In genomic region chr12:51024057-51024743, GRCm38 (mm10) we compare ENCODE assay signal across 14 mouse cellular contexts.
DNase-seq lines count a peak whose midpoint lies in the region; ATAC-seq and TF ChIP-seq lines count a peak whose summit lies in the region.
"Had no signal": no experiment of that assay in that cellular context is flagged by ENCODE, and none has a peak within 500 bp of the region (broad histone marks: within the 10 kb centered on the region; RNA-seq: fewer than 3 reads in every experiment).

No protein-coding gene starts in this region.

- WGBS in kidney, embryonic 15.5 days = 91% methylated on average over 3 of the region's 3 CpGs
- 81% methylated on average over 3 of the region's 3 CpGs for WGBS in kidney, adult 2 months
- 85% methylated on average over 3 of the region's 3 CpGs for WGBS in embryonic facial prominence, embryonic 12.5 days
- 88% methylated on average over 3 of the region's 3 CpGs for WGBS in embryonic facial prominence, embryonic 15.5 days
- WGBS in midbrain, embryonic 13.5 days = 93% methylated on average over 3 of the region's 3 CpGs

- DNase-seq in kidney, adult 2 months = no peak
- no peak for DNase-seq in adipocyte (ENCODE audit: low spot score)
- DNase-seq in cerebellum, adult 8-10 months = no peak
- DNase-seq: cerebellum, postnatal 25 days; gastrocnemius, postnatal 25 days; kidney, adult 18-20 months; retina, postnatal 1 day; thymus, adult 2 months had no signal

- no peaks in the 10 kb centered on the region for H3K36me3 ChIP-seq in kidney, embryonic 15.5 days
- no peaks in the 10 kb centered on the region for H3K36me3 ChIP-seq in kidney, adult 2 months (ENCODE audit: control insufficient read depth, insufficient read depth, low read length)
- no peaks in the 10 kb centered on the region for H3K36me3 ChIP-seq in embryonic facial prominence, embryonic 12.5 days
- H3K36me3 ChIP-seq in embryonic facial prominence, embryonic 15.5 days = no peaks in the 10 kb centered on the region
- no peaks in the 10 kb centered on the region for H3K36me3 ChIP-seq in midbrain, embryonic 13.5 days
- H3K36me3 ChIP-seq: liver, embryonic 12.5 days had no signal

- peak; percentile 33; the same call in 1 of the 2 replicates for ATAC-seq in kidney, embryonic 15.5 days (replicated peaks; ENCODE audit: low FRiP score)
- peak; percentile 64; the same call in 1 of the 2 replicates for ATAC-seq in embryonic facial prominence, embryonic 12.5 days (ENCODE audit: insufficient number of reproducible peaks, insufficient read depth, low FRiP score, low TSS enrichment)
- peak; percentile 84 for ATAC-seq in embryonic facial prominence, embryonic 15.5 days (ENCODE audit: insufficient number of reproducible peaks, low FRiP score, low TSS enrichment, low read depth)
- ATAC-seq in midbrain, embryonic 13.5 days = peak; percentile 65
- ATAC-seq in activated CD4-positive, CD25-positive, alpha-beta regulatory T cell, adult 4 months = no peak
- ATAC-seq: liver, embryonic 12.5 days had no signal

- no peaks in the 10 kb centered on the region for H3K27me3 ChIP-seq in kidney, embryonic 15.5 days
- H3K27me3 ChIP-seq in kidney, adult 2 months (replicated peaks; ENCODE audit: control insufficient read depth, insufficient read depth, low read length) = no peaks in the 10 kb centered on the region; the same call in 1 of the 2 replicates
- no peaks in the 10 kb centered on the region for H3K27me3 ChIP-seq in embryonic facial prominence, embryonic 12.5 days
- peaks cover 3% of the 10 kb centered on the region; the same call in 1 of the 2 replicates for H3K27me3 ChIP-seq in embryonic facial prominence, embryonic 15.5 days
- H3K27me3 ChIP-seq in midbrain, embryonic 13.5 days = peaks cover 7% of the 10 kb centered on the region
- H3K27me3 ChIP-seq: liver, embryonic 12.5 days had no signal

- no peaks in the 10 kb centered on the region for H3K9me3 ChIP-seq in kidney, embryonic 15.5 days (replicated peaks)
- H3K9me3 ChIP-seq in embryonic facial prominence, embryonic 12.5 days = no peaks in the 10 kb centered on the region
- no peaks in the 10 kb centered on the region for H3K9me3 ChIP-seq in embryonic facial prominence, embryonic 15.5 days (replicated peaks)
- no peaks in the 10 kb centered on the region for H3K9me3 ChIP-seq in midbrain, embryonic 13.5 days
- H3K9me3 ChIP-seq: liver, embryonic 12.5 days had no signal

- no peak for TF ChIP-seq POLR2A in kidney, adult 2 months (IDR thresholded peaks at IDR 0.05; ENCODE audit: low read depth, low read length)

- H3K4me3 ChIP-seq in kidney, embryonic 15.5 days (replicated peaks) = no peak overlapping the region
- H3K4me3 ChIP-seq in kidney, adult 2 months (ENCODE audit: insufficient read depth, low read depth, low read length) = no peak overlapping the region
- no peak overlapping the region for H3K4me3 ChIP-seq in embryonic facial prominence, embryonic 12.5 days
- H3K4me3 ChIP-seq in embryonic facial prominence, embryonic 15.5 days (replicated peaks) = no peak overlapping the region
- no peak overlapping the region for H3K4me3 ChIP-seq in midbrain, embryonic 13.5 days (replicated peaks)
- H3K4me3 ChIP-seq: liver, embryonic 12.5 days had no signal

- no peak overlapping the region for H3K4me2 ChIP-seq in kidney, embryonic 15.5 days
- H3K4me2 ChIP-seq in embryonic facial prominence, embryonic 12.5 days (replicated peaks) = no peak overlapping the region
- H3K4me2 ChIP-seq in embryonic facial prominence, embryonic 15.5 days (replicated peaks) = no peak overlapping the region
- no peak overlapping the region for H3K4me2 ChIP-seq in midbrain, embryonic 13.5 days (replicated peaks)
- H3K4me2 ChIP-seq: liver, embryonic 12.5 days had no signal

- H3K4me1 ChIP-seq in kidney, embryonic 15.5 days = no peaks in the 10 kb centered on the region
- no peaks in the 10 kb centered on the region for H3K4me1 ChIP-seq in kidney, adult 2 months (ENCODE audit: control insufficient read depth, insufficient read depth, low read length)
- no peaks in the 10 kb centered on the region for H3K4me1 ChIP-seq in embryonic facial prominence, embryonic 12.5 days
- H3K4me1 ChIP-seq in embryonic facial prominence, embryonic 15.5 days = no peaks in the 10 kb centered on the region
- H3K4me1 ChIP-seq in midbrain, embryonic 13.5 days (replicated peaks) = peaks cover 7% of the 10 kb centered on the region; the same call in 1 of the 2 replicates
- H3K4me1 ChIP-seq: liver, embryonic 12.5 days had no signal

- TF ChIP-seq CTCF in kidney, adult 2 months (conservative IDR thresholded peaks at IDR 0.05; ENCODE audit: insufficient read depth, insufficient read length, low read depth, low read length) = no peak

- no peak overlapping the region for H3K27ac ChIP-seq in kidney, embryonic 15.5 days
- H3K27ac ChIP-seq in kidney, adult 2 months (ENCODE audit: insufficient read depth, low read depth, low read length) = no peak overlapping the region
- H3K27ac ChIP-seq in embryonic facial prominence, embryonic 12.5 days = no peak overlapping the region
- H3K27ac ChIP-seq in embryonic facial prominence, embryonic 15.5 days (replicated peaks) = no peak overlapping the region
- no peak overlapping the region for H3K27ac ChIP-seq in midbrain, embryonic 13.5 days
- H3K27ac ChIP-seq: liver, embryonic 12.5 days had no signal

- H3K9ac ChIP-seq in kidney, embryonic 15.5 days = no peak overlapping the region
- no peak overlapping the region for H3K9ac ChIP-seq in embryonic facial prominence, embryonic 12.5 days
- no peak overlapping the region for H3K9ac ChIP-seq in embryonic facial prominence, embryonic 15.5 days
- H3K9ac ChIP-seq in midbrain, embryonic 13.5 days (replicated peaks) = no peak overlapping the region
- H3K9ac ChIP-seq: liver, embryonic 12.5 days had no signal
